Comparison of ENCODE assay signal across 13 mouse cellular contexts in the genomic region with DNA sequence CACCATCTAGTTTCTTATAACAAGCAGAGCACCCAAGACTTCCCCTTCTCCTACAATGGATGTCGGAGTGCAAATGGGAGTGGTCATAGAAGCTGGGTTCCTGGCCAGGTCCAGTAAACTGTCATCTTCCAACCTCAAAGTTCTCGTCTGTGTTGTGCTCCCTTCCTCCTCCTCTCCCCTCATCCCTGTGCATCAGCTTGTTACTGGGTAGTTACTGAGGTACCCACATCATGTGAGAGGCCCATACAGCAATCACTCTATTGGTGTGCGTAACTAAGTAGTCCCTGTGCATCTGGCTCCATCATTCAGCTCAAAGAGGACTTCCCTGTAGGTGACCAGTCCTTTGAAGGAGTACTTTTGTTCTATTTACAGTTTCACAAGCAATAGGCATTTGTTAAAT.
DNase-seq lines count a peak whose midpoint lies in the region; ATAC-seq lines count a peak whose summit lies in the region.
"Had no signal": no experiment of that assay in that cellular context is flagged by ENCODE, and none has a peak within 500 bp of the region (broad histone marks: within the 10 kb centered on the region; RNA-seq: fewer than 3 reads in every experiment).

No protein-coding gene starts in this region.

- 69% methylated on average over 3 of the region's 3 CpGs for WGBS in hindbrain, embryonic 15.5 days
- 67% methylated on average over 3 of the region's 3 CpGs for WGBS in hindbrain, embryonic 14.5 days
- 70% methylated on average over 3 of the region's 3 CpGs for WGBS in neural tube, embryonic 11.5 days

- intact Hi-C loops in heart, postnatal 25 days (cut with DNase I) = loop anchor here (1.0 to 10.0 kb wide), 4 partner anchors 136 to 378 kb away; no protein-coding TSS in a partner anchor

- no peak for DNase-seq in cerebellum, postnatal 10 days
- DNase-seq in hindbrain, embryonic 14.5 days (ENCODE audit: low spot score) = no peak
- no peak for DNase-seq in neural tube, embryonic 11.5 days (ENCODE audit: low spot score)
- DNase-seq in neural tube, embryonic 10.5 days (ENCODE audit: extremely low spot score, low spot score) = no peak
- no peak for DNase-seq in thymus, postnatal 0 days (ENCODE audit: low spot score)
- no peak for DNase-seq in heart, postnatal 25 days (ENCODE audit: low spot score)
- DNase-seq: lung, adult 2 months; spleen, adult 18-20 months had no signal

- no peak overlapping the region for H3K27ac ChIP-seq in hindbrain, embryonic 15.5 days (replicated peaks)
- H3K27ac ChIP-seq in hindbrain, embryonic 14.5 days = no peak overlapping the region
- no peak overlapping the region for H3K27ac ChIP-seq in neural tube, embryonic 11.5 days (ENCODE audit: low read depth, low read length)
- H3K27ac ChIP-seq: embryonic facial prominence, embryonic 13.5 days; left cerebral cortex, adult 2 months; liver, embryonic 12.5 days had no signal

- no peak overlapping the region for H3K4me2 ChIP-seq in hindbrain, embryonic 15.5 days
- no peak overlapping the region for H3K4me2 ChIP-seq in hindbrain, embryonic 14.5 days (replicated peaks)
- no peak overlapping the region for H3K4me2 ChIP-seq in neural tube, embryonic 11.5 days (ENCODE audit: low read depth)
- H3K4me2 ChIP-seq: liver, embryonic 12.5 days had no signal

- H3K9ac ChIP-seq in hindbrain, embryonic 15.5 days = no peak overlapping the region
- no peak overlapping the region for H3K9ac ChIP-seq in hindbrain, embryonic 14.5 days
- no peak overlapping the region for H3K9ac ChIP-seq in neural tube, embryonic 11.5 days (ENCODE audit: low read length)
- H3K9ac ChIP-seq: embryonic facial prominence, embryonic 13.5 days; liver, embryonic 12.5 days had no signal

- no peak overlapping the region for H3K4me3 ChIP-seq in hindbrain, embryonic 15.5 days
- H3K4me3 ChIP-seq in hindbrain, embryonic 14.5 days (replicated peaks; ENCODE audit: low read length) = no peak overlapping the region
- H3K4me3 ChIP-seq in neural tube, embryonic 11.5 days (ENCODE audit: low read depth, low read length) = no peak overlapping the region
- H3K4me3 ChIP-seq: embryonic facial prominence, embryonic 13.5 days; left cerebral cortex, adult 2 months; liver, embryonic 12.5 days had no signal

- peaks cover 9% of the 10 kb centered on the region for H3K36me3 ChIP-seq in hindbrain, embryonic 15.5 days
- peaks cover 20% of the 10 kb centered on the region for H3K36me3 ChIP-seq in hindbrain, embryonic 14.5 days (replicated peaks; ENCODE audit: control insufficient read depth, insufficient read depth)
- no peaks in the 10 kb centered on the region for H3K36me3 ChIP-seq in neural tube, embryonic 11.5 days (ENCODE audit: control insufficient read depth, insufficient read depth, low read length)
- H3K36me3 ChIP-seq: embryonic facial prominence, embryonic 13.5 days; liver, embryonic 12.5 days had no signal

- H3K9me3 ChIP-seq in hindbrain, embryonic 15.5 days = no peaks in the 10 kb centered on the region
- no peaks in the 10 kb centered on the region for H3K9me3 ChIP-seq in hindbrain, embryonic 14.5 days (ENCODE audit: control insufficient read depth, low read length)
- no peaks in the 10 kb centered on the region for H3K9me3 ChIP-seq in neural tube, embryonic 11.5 days (ENCODE audit: control insufficient read depth, low read length)
- H3K9me3 ChIP-seq: embryonic facial prominence, embryonic 13.5 days; liver, embryonic 12.5 days had no signal

- H3K4me1 ChIP-seq in hindbrain, embryonic 15.5 days (replicated peaks) = peaks cover 6% of the 10 kb centered on the region; the same call in 1 of the 2 replicates
- H3K4me1 ChIP-seq in hindbrain, embryonic 14.5 days (replicated peaks; ENCODE audit: control insufficient read depth, insufficient read depth, low read length) = 0 out of 2 replicates have a peak, but pooled peaks cover 3% of the 10 kb centered on the region
- H3K4me1 ChIP-seq in neural tube, embryonic 11.5 days (ENCODE audit: control insufficient read depth, insufficient read depth, low read length) = no peaks in the 10 kb centered on the region
- H3K4me1 ChIP-seq: embryonic facial prominence, embryonic 13.5 days; liver, embryonic 12.5 days had no signal

- peak; percentile 18; the same call in 1 of the 2 replicates for ATAC-seq in cerebellum, adult (ENCODE audit: insufficient number of reproducible peaks, low FRiP score, low TSS enrichment)
- ATAC-seq in hindbrain, embryonic 15.5 days (ENCODE audit: low FRiP score, low read depth) = peak; percentile 17
- ATAC-seq in hindbrain, embryonic 14.5 days (ENCODE audit: low FRiP score) = no peak
- 0 out of 2 replicates have a peak, but pooled peaks have one; percentile 29 for ATAC-seq in neural tube, embryonic 11.5 days (ENCODE audit: insufficient read depth, low FRiP score, low TSS enrichment)
- ATAC-seq: liver, embryonic 12.5 days had no signal

- no peaks in the 10 kb centered on the region for H3K27me3 ChIP-seq in hindbrain, embryonic 15.5 days
- no peaks in the 10 kb centered on the region for H3K27me3 ChIP-seq in hindbrain, embryonic 14.5 days (ENCODE audit: control insufficient read depth, insufficient read depth, low read length)
- no peaks in the 10 kb centered on the region for H3K27me3 ChIP-seq in neural tube, embryonic 11.5 days (ENCODE audit: control insufficient read depth, insufficient read depth, low read length)
- H3K27me3 ChIP-seq: liver, embryonic 12.5 days had no signal
